Mouse (Mus musculus): ENCODE measurements around the gene Lsm10.

DNA sequence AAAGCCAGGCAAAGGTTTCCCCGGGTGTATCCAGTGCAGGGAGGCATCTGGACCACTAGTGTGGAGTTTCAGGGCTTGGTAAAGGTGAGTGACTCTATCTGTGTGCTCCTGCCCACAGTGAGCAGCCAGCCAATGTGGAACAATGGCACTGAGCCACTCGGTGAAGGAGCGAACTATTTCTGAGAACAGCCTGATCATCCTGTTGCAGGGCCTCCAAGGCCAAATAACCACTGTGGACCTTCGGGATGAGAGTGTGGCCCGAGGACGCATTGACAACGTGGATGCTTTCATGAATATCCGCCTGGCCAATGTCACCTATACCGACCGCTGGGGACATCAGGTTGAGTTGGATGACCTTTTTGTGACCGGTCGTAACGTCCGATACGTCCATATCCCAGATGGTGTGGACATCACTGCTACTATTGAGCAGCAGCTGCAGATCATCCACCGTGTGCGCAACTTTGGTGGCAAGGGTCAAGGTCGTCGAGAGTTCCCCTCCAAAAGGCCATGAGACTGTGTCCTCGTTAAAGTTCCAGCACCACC is 1.4 kb downstream of the Lsm10 start:
- TF ChIP-seq CTCF (IDR thresholded peaks at IDR 0.05; ENCODE audit: low read depth) (no peak), EP300 (optimal IDR thresholded peaks at IDR 0.05) (no peak)

Data from stomach, postnatal 0 days (tissue).